Mouse (Mus musculus) liver, embryonic 11.5 days (tissue): ENCODE measurements at regions not wholly inside any gene's neighbourhood (a gene's known extent, or its start where the extent isn't known, plus 50 kb on each side); places are given as distances from the start of the nearest gene placed in this dataset.
A peak's percentile ranks its signal among the peaks of the same experiment; 100 is the strongest.

ENCODE experiments used
- ATAC-seq: fragments of 200-750 bp; cut with Nextera tagmentation; replicated peaks from 2 replicates; pipeline ENCODE4 v1.8.0; 2017; ENCODE audit warnings: moderate number of reproducible peaks, mild to moderate bottlenecking, moderate TSS enrichment, moderate library complexity; ENCODE audit not compliant: low FRiP score
- DNase-seq: peaks from one replicate; pipeline ENCODE4 v3.0.0-alpha.2; 2017; ENCODE audit warnings: low spot score
- H3K27ac ChIP-seq: fragments of 300-500 bp; sonication (generic); 2 replicates; pipeline ENCODE4 v1.5.1; 2014; ENCODE audit warnings: mild to moderate bottlenecking, low read depth, low read length, control low read depth
- H3K27me3 ChIP-seq: fragments of 300-500 bp; sonication (generic); replicated peaks from 2 replicates; pipeline ENCODE4 v1.6.1; 2014; ENCODE audit warnings: low read length, mixed read lengths; ENCODE audit not compliant: control insufficient read depth, insufficient read depth
- H3K36me3 ChIP-seq: fragments of 300-500 bp; sonication (generic); 2 replicates; pipeline ENCODE4 v1.6.1; 2014; ENCODE audit warnings: mild to moderate bottlenecking, low read length, moderate library complexity, mixed read lengths; ENCODE audit not compliant: control insufficient read depth, insufficient read depth
- H3K4me1 ChIP-seq: fragments of 300-500 bp; sonication (generic); replicated peaks from 2 replicates; pipeline ENCODE4 v1.6.1; 2014; ENCODE audit warnings: low read length, mixed read lengths; ENCODE audit not compliant: control insufficient read depth, insufficient read depth
- H3K4me2 ChIP-seq: fragments of 300-500 bp; sonication (generic); 2 replicates; pipeline ENCODE4 v1.6.1; 2014; ENCODE audit warnings: mild to moderate bottlenecking, control low read depth, moderate library complexity
- H3K4me3 ChIP-seq: fragments of 300-500 bp; sonication (generic); 2 replicates; pipeline ENCODE4 v1.5.1; 2014; ENCODE audit warnings: low read depth, low read length, control low read depth
- H3K9ac ChIP-seq: fragments of 300-500 bp; sonication (generic); 2 replicates; pipeline ENCODE4 v1.6.1; 2014; ENCODE audit warnings: low read depth, low read length, control low read depth
- H3K9me3 ChIP-seq: fragments of 300-500 bp; sonication (generic); 2 replicates; pipeline ENCODE4 v1.6.1; 2016; ENCODE audit warnings: low read length, inconsistent platforms, mixed read lengths; ENCODE audit not compliant: control insufficient read depth
- WGBS: fragments of 180-500 bp; shearing (Covaris S2); extraction: QIAGEN DNeasy Blood & Tissue Kit; methylation state at CpG from one replicate; pipeline ENCODE4 v1.1.7; 2014; 5-methylcytosine and 5-hydroxymethylcytosine counted together

DNA sequence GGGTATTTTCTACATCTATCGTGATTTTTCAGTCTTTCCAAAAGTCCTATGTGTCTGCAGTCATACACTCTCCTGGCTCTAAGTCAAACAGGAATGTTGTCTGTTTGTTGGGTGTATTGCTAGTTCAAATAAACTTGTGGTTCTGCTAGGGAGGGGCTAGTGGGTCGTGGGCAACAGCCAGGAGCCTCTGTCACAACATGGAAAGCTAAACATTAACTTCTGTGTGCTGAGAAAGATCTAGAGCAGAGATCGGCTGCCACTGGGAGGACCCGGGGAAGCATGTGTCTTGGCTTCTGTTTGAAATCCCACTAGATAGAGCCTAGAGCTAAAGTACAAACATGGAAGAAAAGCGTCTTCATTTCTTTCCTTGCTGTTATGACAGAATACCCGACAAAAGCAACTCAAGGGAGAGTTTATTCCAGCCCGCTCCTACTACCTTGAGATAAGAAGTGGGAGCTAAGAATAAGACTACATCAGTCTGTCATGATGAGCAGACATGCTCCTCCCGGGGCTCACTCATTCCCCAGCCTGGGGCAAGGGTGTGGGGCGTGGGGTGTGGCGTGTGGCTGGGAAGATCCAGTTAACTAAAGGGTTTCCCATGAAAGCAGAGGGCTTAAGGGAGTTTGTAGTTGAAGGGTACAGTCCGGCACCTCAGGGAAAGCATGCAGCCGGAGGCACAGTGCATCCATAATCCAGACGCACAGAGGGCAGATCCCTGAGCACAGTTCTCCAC lies 190.7 kb downstream of the Rybp start:
- H3K27me3 ChIP-seq: peaks cover 2% of the 10 kb centered on the region; the same call in 1 of the 2 replicates
- WGBS: 60% methylated on average over 13 of the region's 13 CpGs
- H3K27ac ChIP-seq: no peak overlapping the region
- 0 out of 2 replicates have a peak, but pooled peaks cover 3% of the 10 kb centered on the region for H3K4me1 ChIP-seq
- no peak overlapping the region for H3K4me3 ChIP-seq
- H3K9me3 ChIP-seq: no peaks in the 10 kb centered on the region
- ATAC-seq (no peak), DNase-seq (no peak)
- no peak overlapping the region for H3K9ac ChIP-seq
- H3K36me3 ChIP-seq: no peaks in the 10 kb centered on the region
- H3K4me2 ChIP-seq: no peak overlapping the region

DNA sequence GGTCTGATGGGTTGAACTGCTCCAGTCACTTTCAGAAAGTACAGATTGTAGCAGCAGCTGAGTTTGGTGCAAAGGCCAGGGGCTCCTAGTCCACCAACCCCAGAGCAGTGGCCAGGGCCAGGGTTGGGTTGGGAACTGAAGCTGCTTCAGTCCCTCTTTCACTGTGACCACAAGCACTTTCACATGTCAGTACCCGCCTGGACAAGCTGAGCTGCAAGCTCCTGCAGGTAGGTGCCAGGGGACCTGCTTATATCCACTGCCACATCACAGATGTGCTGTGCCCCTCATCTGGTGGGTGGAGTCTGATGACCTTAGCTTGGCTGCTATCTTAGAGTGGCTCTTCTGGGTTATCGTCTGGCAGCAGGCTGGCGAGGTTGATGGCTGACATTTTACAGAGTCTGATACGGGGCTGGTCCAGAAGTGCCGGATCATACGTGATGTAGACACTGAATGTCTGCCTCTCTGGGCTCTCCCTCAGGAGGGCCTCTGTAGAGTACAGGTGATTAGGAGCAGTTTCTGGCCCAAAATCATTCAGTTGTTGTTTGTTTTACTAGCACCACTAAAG lies 192.6 kb downstream of the Rybp start:
- H3K9ac ChIP-seq: no peak overlapping the region
- no peak overlapping the region for H3K4me3 ChIP-seq
- ATAC-seq: peak; percentile 63
- H3K4me2 ChIP-seq: no peak overlapping the region
- peaks cover 2% of the 10 kb centered on the region; the same call in 1 of the 2 replicates for H3K27me3 ChIP-seq
- DNase-seq: no peak
- H3K4me1 ChIP-seq: 0 out of 2 replicates have a peak, but pooled peaks cover 3% of the 10 kb centered on the region
- 81% methylated on average over 6 of the region's 6 CpGs for WGBS
- no peaks in the 10 kb centered on the region for H3K9me3 ChIP-seq
- no peak overlapping the region for H3K27ac ChIP-seq
- H3K36me3 ChIP-seq: no peaks in the 10 kb centered on the region

DNA sequence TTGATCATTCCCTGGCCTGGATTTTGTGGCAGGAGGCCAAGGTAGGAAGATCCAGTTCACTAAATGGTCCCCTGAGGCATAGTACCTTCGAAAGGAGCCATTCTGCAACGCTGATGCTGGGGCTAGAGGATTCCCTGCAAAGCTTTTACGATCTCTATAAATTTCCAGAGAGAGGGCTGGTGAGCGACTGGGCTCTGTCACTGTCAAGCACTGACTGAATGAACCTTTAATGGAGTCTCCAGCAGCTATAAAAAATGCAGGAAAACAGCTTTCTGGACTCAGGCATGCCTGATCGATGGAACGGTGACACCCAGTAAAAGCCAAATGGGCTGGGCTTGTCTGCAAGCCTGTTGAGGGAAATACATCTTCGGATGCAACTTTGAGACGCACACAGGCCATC lies 194.4 kb downstream of the Rybp start:
- Histone ChIP-seq H3K27ac (no peak overlapping the region), H3K4me1 (0 out of 2 replicates have a peak, but pooled peaks cover 3% of the 10 kb centered on the region), H3K36me3 (no peaks in the 10 kb centered on the region), H3K9ac (no peak overlapping the region), H3K27me3 (no peaks in the 10 kb centered on the region; the same call in 1 of the 2 replicates), H3K9me3 (no peaks in the 10 kb centered on the region), H3K4me2 (no peak overlapping the region), H3K4me3 (no peak overlapping the region)
- DNase-seq (no peak), ATAC-seq (no peak)
- 65% methylated on average over 8 of the region's 8 CpGs for WGBS

DNA sequence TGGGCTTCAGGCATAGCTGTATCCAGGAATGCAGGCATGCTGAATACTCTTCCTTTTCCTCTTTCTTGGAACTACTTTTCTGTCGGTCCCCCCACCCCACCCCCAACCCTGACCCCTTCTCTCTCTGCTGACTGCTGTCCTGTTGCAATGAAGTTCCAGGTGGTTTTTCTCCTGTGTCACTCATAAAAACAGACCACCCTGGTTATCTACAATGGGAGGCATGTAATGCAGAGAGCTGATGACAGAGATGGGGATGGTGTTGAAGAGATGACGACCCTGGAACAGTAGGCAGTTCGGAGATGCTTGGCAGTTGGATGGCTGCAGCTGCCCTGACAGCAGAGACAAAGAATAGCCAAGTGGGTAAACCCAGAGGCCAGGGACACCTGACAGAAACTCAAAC lies 195.5 kb downstream of the Rybp start:
- Histone ChIP-seq H3K27me3 (no peaks in the 10 kb centered on the region; the same call in 1 of the 2 replicates), H3K36me3 (no peaks in the 10 kb centered on the region), H3K9me3 (no peaks in the 10 kb centered on the region), H3K4me3 (no peak overlapping the region), H3K4me2 (no peak overlapping the region), H3K4me1 (0 out of 2 replicates have a peak, but pooled peaks cover 1% of the 10 kb centered on the region), H3K9ac (no peak overlapping the region), H3K27ac (no peak overlapping the region)
- DNase-seq (no peak), ATAC-seq (no peak)
- WGBS: 56% methylated on average over 3 of the region's 3 CpGs

DNA sequence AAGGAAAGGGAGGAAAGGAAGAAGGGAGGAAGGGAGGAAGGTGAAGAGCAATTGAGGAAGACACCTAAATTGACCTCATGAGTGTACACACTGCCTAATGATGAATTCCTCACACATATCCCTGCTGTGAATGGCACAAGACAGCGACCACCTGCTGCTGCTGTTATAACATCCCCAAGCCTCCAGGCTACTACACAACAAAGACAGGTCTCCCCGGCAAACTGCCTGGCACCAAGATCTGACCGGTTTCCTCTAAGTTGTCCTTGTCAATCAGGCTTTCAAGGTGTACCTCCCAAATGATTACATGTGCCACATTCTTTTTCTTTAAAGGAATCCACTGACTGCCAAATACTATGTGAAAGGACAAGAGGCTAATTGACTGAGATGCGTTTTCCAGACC lies 198.7 kb downstream of the Rybp start:
- DNase-seq: no peak
- WGBS: 65% methylated on average over 4 of the region's 4 CpGs
- Histone ChIP-seq H3K4me1 (no peaks in the 10 kb centered on the region), H3K4me3 (no peak overlapping the region), H3K27me3 (no peaks in the 10 kb centered on the region; the same call in 1 of the 2 replicates), H3K27ac (no peak overlapping the region), H3K9ac (no peak overlapping the region), H3K4me2 (no peak overlapping the region), H3K36me3 (no peaks in the 10 kb centered on the region), H3K9me3 (no peaks in the 10 kb centered on the region)
- ATAC-seq: no peak

DNA sequence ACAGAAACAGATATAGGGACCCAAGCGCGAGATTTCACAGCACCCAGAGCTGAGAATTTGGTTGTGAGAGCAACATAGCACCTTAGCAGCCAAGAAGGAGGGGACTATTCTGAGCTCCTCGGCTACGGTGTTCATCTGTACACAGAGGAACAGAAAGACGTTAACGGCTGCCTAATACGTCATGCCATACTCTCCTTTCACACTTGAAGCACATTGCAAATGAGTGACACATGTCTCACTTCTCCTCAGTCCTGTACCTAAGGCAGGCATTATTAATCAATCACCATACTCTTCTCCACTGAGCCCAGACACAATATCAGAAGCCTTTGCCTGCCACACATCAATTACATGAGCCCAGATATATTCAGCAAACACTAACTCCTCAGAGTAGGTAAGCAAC lies 200.5 kb downstream of the Rybp start:
- Histone ChIP-seq H3K36me3 (no peaks in the 10 kb centered on the region), H3K9ac (no peak overlapping the region), H3K4me1 (no peaks in the 10 kb centered on the region), H3K9me3 (no peaks in the 10 kb centered on the region), H3K27ac (no peak overlapping the region), H3K4me3 (no peak overlapping the region), H3K27me3 (no peaks in the 10 kb centered on the region), H3K4me2 (no peak overlapping the region)
- 81% methylated on average over 7 of the region's 7 CpGs for WGBS
- DNase-seq (no peak), ATAC-seq (no peak)

DNA sequence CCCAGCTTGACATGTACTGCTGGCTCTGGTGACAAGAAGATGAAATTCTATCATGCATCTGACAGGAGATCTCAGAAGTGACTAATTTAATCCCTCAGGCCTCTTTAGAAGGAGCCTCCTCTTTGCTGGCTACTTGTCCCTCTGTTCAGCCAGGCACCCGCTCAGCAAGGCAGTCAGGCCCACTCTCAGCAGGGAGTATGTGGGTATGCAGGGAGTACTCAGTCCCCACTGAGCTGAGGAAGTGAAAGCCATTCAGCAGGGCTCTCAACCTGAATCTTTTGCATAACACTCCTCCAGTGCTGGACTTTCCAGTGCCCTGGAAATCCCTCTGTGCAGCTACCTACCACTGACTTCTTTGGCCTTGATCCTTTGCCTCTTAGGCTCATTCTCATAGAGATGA lies 201.3 kb downstream of the Rybp start:
- Histone ChIP-seq H3K27ac (no peak overlapping the region), H3K9ac (no peak overlapping the region), H3K36me3 (no peaks in the 10 kb centered on the region), H3K9me3 (no peaks in the 10 kb centered on the region), H3K4me2 (no peak overlapping the region), H3K4me1 (no peaks in the 10 kb centered on the region), H3K4me3 (no peak overlapping the region), H3K27me3 (no peaks in the 10 kb centered on the region)
- ATAC-seq (no peak), DNase-seq (no peak)
- 57% methylated on average over 1 of the region's 1 CpGs for WGBS

DNA sequence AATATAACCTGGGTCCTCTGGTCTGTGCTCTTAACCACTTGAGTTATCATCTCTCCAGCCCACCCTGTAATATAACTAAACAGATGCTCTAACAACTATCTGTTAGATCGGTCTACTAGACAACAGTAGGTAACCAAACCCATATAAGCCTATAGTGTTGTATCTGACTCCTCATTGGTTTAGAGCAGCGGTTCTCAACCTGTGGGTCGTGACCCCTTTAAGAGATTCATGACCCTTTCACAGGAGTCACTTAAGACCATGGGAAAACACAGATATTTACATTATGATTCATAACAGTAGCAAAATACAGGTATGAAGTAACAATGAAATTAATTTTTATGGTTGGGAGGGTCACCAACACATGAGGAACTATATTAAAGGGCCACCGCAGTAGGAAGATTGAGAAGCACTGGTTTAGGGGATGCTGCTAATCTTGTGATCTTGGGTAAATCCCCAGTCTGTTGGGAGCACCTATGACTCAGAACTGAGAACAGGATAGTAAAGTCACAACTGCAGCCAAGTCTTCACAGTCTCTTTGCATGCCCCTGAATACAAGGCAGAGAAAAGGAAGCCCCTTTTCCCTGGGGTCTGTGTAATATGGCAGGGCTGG lies 203.3 kb downstream of the Rybp start:
- no peaks in the 10 kb centered on the region for H3K9me3 ChIP-seq

More for the DNA sequence above, 203.3 kb downstream of the Rybp start:
- Histone ChIP-seq H3K4me2 (no peak overlapping the region), H3K4me3 (no peak overlapping the region), H3K4me1 (no peaks in the 10 kb centered on the region), H3K27ac (no peak overlapping the region), H3K27me3 (no peaks in the 10 kb centered on the region), H3K36me3 (no peaks in the 10 kb centered on the region), H3K9ac (no peak overlapping the region)
- DNase-seq (no peak), ATAC-seq (no peak)
- 84% methylated on average over 4 of the region's 4 CpGs for WGBS
